Mouse (Mus musculus) kidney, embryonic 16.5 days (tissue): ENCODE data around the gene Chrna1. TPM values are rescaled to one million over a fixed set of nuclear protein-coding genes. Genes with fewer than 3 reads are reported as not detected.
"Not testable (repeated sequence)": the region's sequence is repeated elsewhere in the genome, so short reads cannot be mapped to it uniquely, and the experiment has no call there.

Experiments used
- ATAC-seq: fragments of 200-750 bp; cut with Nextera tagmentation; 2 replicates; pipeline ENCODE4 v1.8.0; 2017; ENCODE audit warnings: moderate TSS enrichment; ENCODE audit not compliant: low FRiP score, low TSS enrichment
- H3K27ac ChIP-seq: fragments of 300-500 bp; sonication (generic); 2 replicates; pipeline ENCODE4 v1.5.1; 2014; ENCODE audit warnings: low read length
- H3K27me3 ChIP-seq: fragments of 300-500 bp; sonication (generic); 2 replicates; pipeline ENCODE4 v1.6.1; 2014; ENCODE audit warnings: low read length, control low read depth, mixed read lengths; ENCODE audit not compliant: insufficient read depth
- H3K36me3 ChIP-seq: fragments of 300-500 bp; sonication (generic); 2 replicates; pipeline ENCODE4 v1.6.1; 2014; ENCODE audit warnings: low read length, control low read depth, mixed read lengths; ENCODE audit not compliant: insufficient read depth
- H3K4me1 ChIP-seq: fragments of 300-500 bp; sonication (generic); 2 replicates; pipeline ENCODE4 v1.6.1; 2014; ENCODE audit warnings: low read length, control low read depth, mixed read lengths; ENCODE audit not compliant: insufficient read depth
- H3K4me2 ChIP-seq: fragments of 300-500 bp; sonication (generic); replicated peaks from 2 replicates; pipeline ENCODE4 v1.6.1; 2014; ENCODE audit warnings: low read depth, low read length
- H3K4me3 ChIP-seq: fragments of 300-500 bp; sonication (generic); 2 replicates; pipeline ENCODE4 v1.5.1; 2014; ENCODE audit warnings: mild to moderate bottlenecking, low read length
- H3K9ac ChIP-seq: fragments of 300-500 bp; sonication (generic); replicated peaks from 2 replicates; pipeline ENCODE4 v1.6.1; 2014; ENCODE audit warnings: low read length
- H3K9me3 ChIP-seq: fragments of 300-500 bp; sonication (generic); 2 replicates; pipeline ENCODE4 v1.6.1; 2016; ENCODE audit warnings: low read length, control low read depth
- WGBS: fragments of 180-500 bp; shearing (Covaris S2); extraction: QIAGEN DNeasy Blood & Tissue Kit; methylation state at CpG from one replicate; pipeline ENCODE4 v1.1.7; 2014; 5-methylcytosine and 5-hydroxymethylcytosine counted together
- polyA plus RNA-seq: library from polyadenylated mRNA; unstranded; fragments of >200 nt; fragmentation: Nextera tagmentation; extraction: Ambion mirVana; gene quantifications from 2 replicates; pipeline ENCODE4 v1.2.1, GENCODE M21; 2015

Chrna1 gene
- polyA plus RNA-seq, 1 experiment from 2014 or later, result 0.36 TPM

DNA sequence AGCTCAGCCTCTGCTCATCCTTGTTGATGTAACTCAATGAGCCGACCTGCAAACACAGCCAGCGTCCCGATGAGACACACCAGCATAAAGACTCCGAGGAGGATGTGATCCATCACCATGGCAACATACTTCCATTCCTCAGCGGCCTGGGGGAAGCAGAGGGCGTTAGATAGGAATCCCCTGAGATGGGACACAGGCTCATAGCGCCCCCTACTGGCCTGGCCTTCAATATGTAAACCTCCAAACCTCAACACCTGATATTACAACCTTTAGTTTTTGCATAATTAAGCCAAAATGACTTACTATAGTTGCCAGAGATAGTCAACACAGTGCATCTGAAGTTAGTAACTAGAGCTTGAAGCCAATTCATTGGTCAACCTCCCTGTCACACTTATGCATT is 14.0 kb downstream of the Chrna1 start:
- no peaks in the 10 kb centered on the region for H3K9me3 ChIP-seq
- H3K36me3 ChIP-seq, result no peaks in the 10 kb centered on the region
- 21% methylated on average over 7 of the region's 7 CpGs for WGBS
- H3K27me3 ChIP-seq, result no peaks in the 10 kb centered on the region
- H3K27ac ChIP-seq, result no peak overlapping the region
- no peak overlapping the region for H3K4me3 ChIP-seq
- no peak overlapping the region for H3K4me2 ChIP-seq
- ATAC-seq, result no peak
- peaks cover 14% of the 10 kb centered on the region; the same call in 1 of the 2 replicates for H3K4me1 ChIP-seq
- no peak overlapping the region for H3K9ac ChIP-seq

DNA sequence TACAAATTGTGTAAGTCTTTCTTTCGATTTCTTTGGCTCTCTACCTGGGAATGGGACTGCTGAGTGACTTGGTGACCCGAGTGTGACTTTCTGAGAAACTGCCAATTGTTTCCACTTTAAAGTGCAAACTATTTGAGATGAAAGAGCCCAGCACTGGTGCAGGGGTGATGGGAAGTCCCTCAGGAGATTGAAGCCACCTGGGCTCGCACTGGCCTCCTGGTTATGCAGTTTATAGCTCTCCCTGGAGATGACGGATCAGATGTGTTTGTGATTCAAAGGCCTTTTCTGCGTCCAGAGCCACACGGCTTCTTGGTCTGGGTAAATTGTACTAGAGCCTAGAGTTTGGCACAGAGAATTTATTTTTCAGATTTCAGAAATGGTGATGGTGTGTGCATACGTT is 16.4 kb downstream of the Chrna1 start:
- Histone ChIP-seq H3K27ac (no peak overlapping the region), H3K4me2 (no peak overlapping the region), H3K4me1 (peaks cover 14% of the 10 kb centered on the region; the same call in 1 of the 2 replicates), H3K9me3 (no peaks in the 10 kb centered on the region), H3K27me3 (no peaks in the 10 kb centered on the region), H3K9ac (no peak overlapping the region), H3K36me3 (no peaks in the 10 kb centered on the region), H3K4me3 (no peak overlapping the region)
- ATAC-seq, result no peak
- 36% methylated on average over 7 of the region's 7 CpGs for WGBS

DNA sequence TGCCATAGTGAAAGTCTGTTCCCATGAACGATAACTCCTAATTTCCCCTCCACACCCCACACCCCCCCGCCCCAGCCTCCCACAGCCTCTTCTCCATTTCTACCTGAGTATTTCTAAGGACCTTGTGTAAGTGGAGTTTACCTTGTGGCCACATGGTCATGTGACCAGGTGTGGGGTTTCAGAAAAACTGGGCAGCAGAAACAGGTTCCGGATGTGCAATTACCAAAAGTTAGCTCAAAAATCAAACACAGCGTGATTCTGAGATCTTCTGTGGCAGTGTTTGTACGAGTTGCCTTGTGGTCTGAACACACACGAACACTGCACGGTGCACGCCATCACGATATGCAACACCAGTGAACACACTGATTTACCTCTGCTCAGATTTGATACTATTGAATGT is 17.5 kb downstream of the Chrna1 start:
- peaks cover 14% of the 10 kb centered on the region; the same call in 1 of the 2 replicates for H3K4me1 ChIP-seq
- H3K27ac ChIP-seq, result no peak overlapping the region
- no peak overlapping the region for H3K9ac ChIP-seq
- no peaks in the 10 kb centered on the region for H3K9me3 ChIP-seq
- WGBS, result 66% methylated on average over 9 of the region's 9 CpGs
- no peaks in the 10 kb centered on the region for H3K27me3 ChIP-seq
- no peaks in the 10 kb centered on the region for H3K36me3 ChIP-seq
- no peak overlapping the region for H3K4me3 ChIP-seq
- no peak overlapping the region for H3K4me2 ChIP-seq
- no peak for ATAC-seq

DNA sequence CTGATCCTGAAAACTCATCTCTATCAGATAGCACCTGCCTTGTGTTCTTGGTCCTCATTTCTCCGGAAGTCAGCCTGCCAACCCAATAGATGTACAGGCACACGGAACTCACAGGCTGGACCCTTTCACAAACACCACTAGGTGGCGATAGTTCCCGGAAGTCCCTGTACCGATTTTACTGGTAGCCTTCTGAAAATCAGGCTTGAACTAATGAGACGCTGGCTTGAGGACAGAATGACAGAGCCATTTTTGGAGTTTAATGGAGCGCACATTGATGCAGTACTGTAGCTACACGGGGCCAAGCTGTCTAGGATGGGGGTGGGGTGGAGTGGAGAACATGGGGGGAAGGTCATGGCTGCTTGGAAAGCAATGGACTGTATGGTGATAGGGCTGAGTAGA is 18.5 kb downstream of the Chrna1 start:
- H3K4me3 ChIP-seq, result peak overlapping the region; percentile 48
- 7% methylated on average over 8 of the region's 8 CpGs for WGBS
- H3K9ac ChIP-seq, result 0 out of 2 replicates have a peak overlapping the region, but pooled peaks have one; percentile 62
- ATAC-seq, result peak; percentile 75
- no peaks in the 10 kb centered on the region for H3K36me3 ChIP-seq
- H3K4me2 ChIP-seq, result peak overlapping the region; percentile 75
- no peaks in the 10 kb centered on the region for H3K9me3 ChIP-seq
- H3K27me3 ChIP-seq, result no peaks in the 10 kb centered on the region
- H3K4me1 ChIP-seq, result peaks cover 14% of the 10 kb centered on the region; the same call in 1 of the 2 replicates
- H3K27ac ChIP-seq, result no peak overlapping the region

DNA sequence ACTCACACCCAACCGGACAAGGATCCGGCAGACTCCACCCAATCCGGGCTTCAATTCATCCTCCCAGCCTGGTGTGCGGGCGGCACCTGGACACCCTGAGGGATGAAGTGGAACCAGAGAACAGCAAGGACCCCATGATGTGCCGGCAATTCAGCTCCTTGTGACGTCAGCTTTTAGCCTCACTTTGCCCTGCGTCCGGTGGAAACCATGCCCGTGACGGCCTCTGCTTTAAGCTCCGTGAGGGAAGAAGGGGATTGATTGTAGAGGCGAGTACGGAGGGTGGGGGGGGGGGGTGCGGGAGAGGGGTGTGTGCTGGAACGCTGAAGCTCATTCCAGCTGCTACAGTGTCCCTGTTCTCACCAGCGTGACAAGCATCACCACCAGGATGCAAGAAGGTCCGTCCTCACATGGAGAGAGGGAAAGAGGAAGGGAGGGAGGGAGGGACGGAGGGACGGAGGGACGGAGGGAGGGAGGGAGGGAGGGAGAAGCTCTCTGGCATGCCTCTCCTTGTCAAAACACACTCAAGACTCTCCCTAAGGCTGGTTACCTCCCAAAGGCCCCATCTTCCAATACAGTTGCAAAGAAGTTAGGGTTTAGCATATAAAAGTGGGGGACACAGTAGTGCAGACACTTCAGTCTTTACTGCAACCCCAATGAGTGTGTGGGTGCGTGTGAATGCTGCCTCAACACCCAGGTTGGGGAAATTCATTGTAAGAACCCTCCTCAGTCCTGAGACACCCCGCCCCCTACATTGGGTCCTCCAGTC is 19.1 kb downstream of the Chrna1 start:
- peak overlapping the region; percentile 48 for H3K4me3 ChIP-seq
- WGBS, result 3% methylated on average over 21 of the region's 23 CpGs
- H3K27me3 ChIP-seq, result no peaks in the 10 kb centered on the region
- H3K9ac ChIP-seq, result peak overlapping the region; percentile 62
- H3K27ac ChIP-seq, result no peak overlapping the region
- H3K4me1 ChIP-seq, result peaks cover 14% of the 10 kb centered on the region; the same call in 1 of the 2 replicates
- H3K9me3 ChIP-seq, result no peaks in the 10 kb centered on the region
- no peaks in the 10 kb centered on the region for H3K36me3 ChIP-seq
- H3K4me2 ChIP-seq, result peak overlapping the region; percentile 75
- peak; percentile 46 for ATAC-seq

DNA sequence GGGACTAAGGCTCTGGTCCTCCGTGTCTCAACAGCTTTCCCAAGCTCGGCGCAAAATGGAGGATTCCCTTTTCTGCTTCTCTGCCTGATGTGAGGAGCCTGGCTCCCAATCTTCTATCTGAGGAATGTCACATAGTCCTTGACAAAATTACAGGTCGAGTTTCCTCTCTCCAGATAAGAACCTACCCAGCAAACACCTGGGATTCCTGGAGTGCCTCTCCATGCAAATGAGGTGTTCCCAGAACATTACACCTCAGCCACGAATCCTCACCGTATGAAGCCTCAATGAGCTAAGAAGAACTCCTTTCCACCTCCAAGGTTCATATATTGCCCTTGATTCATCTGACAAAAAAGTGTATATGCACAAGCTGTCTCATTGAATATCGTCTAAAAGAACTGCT is 19.7 kb downstream of the Chrna1 start:
- 49% methylated on average over 7 of the region's 7 CpGs for WGBS
- Histone ChIP-seq H3K4me1 (peaks cover 14% of the 10 kb centered on the region; the same call in 1 of the 2 replicates), H3K4me3 (peak overlapping the region; percentile 48), H3K4me2 (peak overlapping the region; percentile 75), H3K27ac (no peak overlapping the region), H3K9ac (no peak overlapping the region), H3K36me3 (no peaks in the 10 kb centered on the region), H3K9me3 (no peaks in the 10 kb centered on the region), H3K27me3 (no peaks in the 10 kb centered on the region)
- no peak for ATAC-seq

DNA sequence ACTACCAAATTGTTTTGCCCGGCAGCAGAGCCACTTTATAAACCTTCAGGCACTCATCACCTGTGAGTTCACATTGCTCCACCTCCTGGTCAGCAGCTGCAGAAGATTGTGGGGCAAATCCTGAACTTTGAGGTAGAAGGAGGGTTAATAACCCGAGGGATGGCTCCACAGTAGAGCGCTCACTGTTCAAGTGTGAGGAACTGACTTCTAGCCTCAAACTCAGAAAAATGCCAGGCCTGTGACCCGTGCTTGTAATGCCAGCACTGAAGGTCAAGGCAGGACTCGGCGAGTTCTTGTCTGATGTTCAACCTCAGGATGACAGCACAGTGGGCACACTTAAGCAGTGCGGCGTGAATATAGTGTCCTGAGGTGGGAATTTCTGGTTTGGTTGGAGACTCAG is 22.2 kb downstream of the Chrna1 start:
- WGBS, result 56% methylated on average over 8 of the region's 8 CpGs
- Histone ChIP-seq H3K4me3 (no peak overlapping the region), H3K27me3 (no peaks in the 10 kb centered on the region), H3K27ac (no peak overlapping the region), H3K4me2 (no peak overlapping the region), H3K4me1 (peaks cover 5% of the 10 kb centered on the region; the same call in 1 of the 2 replicates), H3K9ac (no peak overlapping the region), H3K36me3 (no peaks in the 10 kb centered on the region), H3K9me3 (no peaks in the 10 kb centered on the region)
- ATAC-seq, result no peak

DNA sequence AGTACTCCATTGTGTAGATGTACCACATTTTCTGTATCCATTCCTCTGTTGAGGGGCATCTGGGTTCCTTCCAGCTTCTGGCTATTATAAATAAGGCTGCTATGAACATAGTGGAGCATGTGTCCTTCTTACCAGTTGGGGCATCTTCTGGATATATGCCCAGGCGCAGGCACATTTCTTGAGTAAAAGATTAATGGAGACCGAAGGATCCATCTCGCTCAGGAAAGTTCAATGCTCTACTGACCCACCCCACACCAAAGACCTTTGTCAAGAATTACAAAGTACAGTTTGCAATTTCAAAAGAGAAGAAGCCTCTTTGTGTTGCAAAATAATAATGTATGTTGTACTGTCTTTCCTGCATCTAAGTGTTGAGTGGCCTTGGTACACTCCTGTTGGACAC is 23.1 kb downstream of the Chrna1 start:
- 92% methylated on average over 3 of the region's 3 CpGs for WGBS
- H3K27me3 ChIP-seq, H3K4me1 ChIP-seq, H3K4me2 ChIP-seq, H3K27ac ChIP-seq, H3K9ac ChIP-seq, ATAC-seq, H3K36me3 ChIP-seq, H3K9me3 ChIP-seq, H3K4me3 ChIP-seq: not testable (repeated sequence)

DNA sequence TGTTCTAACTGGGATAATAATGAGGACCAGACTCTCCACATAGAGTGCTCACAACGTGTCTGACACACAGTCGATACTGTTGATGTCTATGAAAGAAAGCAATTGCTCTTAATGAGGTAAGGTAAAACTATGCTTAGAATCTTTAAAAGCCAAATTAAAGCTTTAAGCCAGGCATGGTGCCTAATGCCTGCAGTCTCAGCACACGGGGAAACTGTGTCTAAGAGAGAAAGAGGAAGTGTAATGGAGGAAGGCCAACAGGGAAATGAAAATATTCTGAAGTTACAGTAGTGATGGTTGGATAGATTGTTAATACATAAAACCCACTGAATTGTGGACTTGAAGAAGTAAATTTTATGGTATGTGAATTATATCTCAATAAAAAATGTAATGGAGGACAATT is 25.7 kb downstream of the Chrna1 start:
- 73% methylated on average over 3 of the region's 3 CpGs for WGBS
- Histone ChIP-seq H3K9ac (no peak overlapping the region), H3K36me3 (no peaks in the 10 kb centered on the region), H3K9me3 (no peaks in the 10 kb centered on the region), H3K4me1 (no peaks in the 10 kb centered on the region), H3K27me3 (no peaks in the 10 kb centered on the region), H3K4me3 (no peak overlapping the region), H3K27ac (no peak overlapping the region), H3K4me2 (no peak overlapping the region)
- ATAC-seq, result no peak

DNA sequence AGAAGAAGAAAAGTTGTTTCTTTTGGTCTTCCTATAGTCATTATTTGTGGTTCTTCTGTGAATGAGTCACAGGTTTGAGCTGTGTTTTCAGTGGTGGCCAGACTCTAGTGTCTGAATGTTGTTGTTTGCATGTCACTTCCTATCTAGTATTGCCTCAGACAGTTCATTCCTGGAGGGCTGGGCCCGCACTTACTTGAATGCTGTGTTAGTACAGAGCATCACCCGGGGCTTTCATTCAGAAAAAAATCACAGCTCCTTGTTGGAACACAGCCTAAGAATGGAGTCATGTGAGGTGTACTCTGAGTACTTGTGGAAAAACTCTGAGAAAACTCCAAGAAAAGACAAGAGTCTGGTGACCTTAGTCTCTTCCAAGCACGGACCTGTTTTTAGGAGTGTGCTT is 27.2 kb downstream of the Chrna1 start:
- Histone ChIP-seq H3K4me2 (no peak overlapping the region), H3K27ac (no peak overlapping the region), H3K36me3 (no peaks in the 10 kb centered on the region), H3K9me3 (no peaks in the 10 kb centered on the region), H3K27me3 (no peaks in the 10 kb centered on the region), H3K9ac (no peak overlapping the region), H3K4me1 (no peaks in the 10 kb centered on the region), H3K4me3 (no peak overlapping the region)
- 48% methylated on average over 3 of the region's 3 CpGs for WGBS
- no peak for ATAC-seq
